Mouse (Mus musculus): ENCODE measurements around the gene Bpifb4.

Bpifb4 gene

DNA sequence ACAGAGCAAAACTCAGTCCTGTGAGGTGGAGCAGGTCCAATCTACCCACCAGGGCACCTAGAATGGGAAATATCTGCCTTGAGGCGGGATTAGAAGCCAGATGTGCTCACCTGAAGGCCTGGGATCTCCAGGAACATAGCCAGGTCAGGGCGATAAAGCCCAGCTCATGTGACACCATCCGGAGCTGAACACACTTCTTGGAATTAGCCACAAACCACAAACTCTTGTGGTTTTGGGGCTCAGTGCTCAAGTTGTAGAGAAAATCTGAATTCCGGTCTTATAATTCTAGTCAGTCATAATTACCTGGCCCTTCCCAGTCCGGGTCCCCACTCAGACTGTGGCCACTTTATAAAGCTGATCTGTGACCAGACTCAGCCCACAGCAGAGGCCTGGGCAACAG, at the start of gene Bpifb4:
TSS of gene Bpifb4 (plus strand) at position 370 of the 400 bp plus-strand sequence.
- in situ Hi-C loops (cut with MboI, MseI), result loop anchor here in 1 of 2 experiments (25.0 kb wide), 1 partner anchor 1776 kb away; no protein-coding TSS in a partner anchor

DNA sequence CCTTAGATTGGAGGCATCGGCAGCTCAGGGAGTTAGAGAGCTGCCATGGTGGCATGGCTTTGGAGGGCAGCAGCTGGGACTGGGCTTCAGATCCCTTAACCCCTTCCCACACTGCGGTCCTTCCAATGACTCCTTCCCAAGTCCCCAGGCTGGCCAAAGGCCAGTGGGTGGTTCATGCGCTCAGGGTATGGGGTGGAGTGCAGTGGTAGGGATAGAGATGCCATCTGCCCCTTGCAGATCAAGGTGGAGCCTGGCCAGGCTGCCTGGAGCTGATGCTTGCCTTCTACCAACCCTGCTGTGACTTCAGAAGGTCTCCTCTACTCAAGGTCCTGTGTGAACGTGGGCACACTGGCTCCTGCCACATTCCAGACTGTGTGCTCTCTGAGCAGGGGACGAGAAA, 38.9 kb upstream of the Bpifb4 start:
- in situ Hi-C loops (cut with MboI, MseI), result no loop called here

DNA sequence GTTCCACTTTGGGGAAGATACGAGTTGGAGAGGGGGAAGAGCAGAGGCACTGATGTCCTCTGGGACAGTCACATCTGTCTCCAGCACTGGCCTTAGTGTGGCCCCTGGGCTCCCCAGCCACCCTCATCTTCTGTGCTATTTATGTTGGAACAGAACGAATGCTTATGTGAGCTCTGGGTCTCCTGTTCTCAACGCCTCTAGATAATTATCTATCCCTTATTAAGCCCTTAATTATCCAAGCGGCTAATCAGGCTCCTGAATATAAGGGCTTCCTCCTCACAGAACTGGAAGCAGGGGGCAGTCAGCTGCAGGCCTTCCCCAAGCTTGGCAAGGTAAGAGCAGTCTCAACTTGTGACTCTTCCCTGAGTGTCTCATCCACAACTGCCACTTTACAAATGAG, 37.9 kb upstream of the Bpifb4 start, which contains the start of gene Bpifb6:
TSS of gene Bpifb6 (plus strand) at position 301 of the 400 bp plus-strand sequence.
- in situ Hi-C loops (cut with MboI, MseI), result no loop called here

DNA sequence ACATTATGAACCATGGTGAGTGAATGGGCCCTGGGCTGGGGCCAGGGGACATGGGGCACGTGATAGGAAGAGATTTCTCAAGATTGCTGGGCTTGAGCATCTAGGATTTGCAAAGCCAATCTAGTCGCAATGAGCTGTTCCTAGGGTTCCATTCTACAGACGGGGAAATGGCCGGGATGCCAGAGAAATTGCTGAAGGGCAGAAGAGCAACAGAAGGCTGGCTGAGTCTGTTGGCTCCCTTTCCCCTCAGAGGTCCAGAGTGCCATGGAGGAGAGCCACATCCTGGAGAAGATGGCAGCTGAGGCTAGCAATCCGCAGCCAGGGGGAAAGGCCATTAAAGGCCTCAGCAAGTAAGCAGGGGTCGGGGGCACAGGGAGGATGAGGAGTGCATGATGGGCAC, 35.3 kb upstream of the Bpifb4 start:
- in situ Hi-C loops (cut with MboI, MseI), result no loop called here

DNA sequence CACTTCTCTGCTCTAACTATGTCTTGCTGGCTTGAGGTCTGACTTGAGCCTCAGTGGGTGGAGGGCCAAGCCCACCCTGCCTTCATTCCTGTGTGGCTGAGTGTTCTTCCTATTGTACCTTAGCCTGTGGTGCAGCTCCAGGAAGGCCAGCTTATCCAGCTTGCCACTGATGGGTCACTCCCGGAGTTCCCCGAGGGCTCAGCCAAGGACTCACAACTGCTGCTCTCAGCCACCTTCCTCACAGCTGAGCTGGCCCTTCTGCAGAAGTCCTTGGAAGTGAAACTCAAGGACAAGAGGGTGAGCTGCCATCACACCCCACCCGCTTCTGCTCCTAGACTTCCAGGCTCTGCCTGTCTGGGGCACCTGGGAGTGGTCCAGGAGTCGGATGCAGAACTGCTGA, 31.4 kb upstream of the Bpifb4 start:
- in situ Hi-C loops (cut with MboI, MseI), result no loop called here

DNA sequence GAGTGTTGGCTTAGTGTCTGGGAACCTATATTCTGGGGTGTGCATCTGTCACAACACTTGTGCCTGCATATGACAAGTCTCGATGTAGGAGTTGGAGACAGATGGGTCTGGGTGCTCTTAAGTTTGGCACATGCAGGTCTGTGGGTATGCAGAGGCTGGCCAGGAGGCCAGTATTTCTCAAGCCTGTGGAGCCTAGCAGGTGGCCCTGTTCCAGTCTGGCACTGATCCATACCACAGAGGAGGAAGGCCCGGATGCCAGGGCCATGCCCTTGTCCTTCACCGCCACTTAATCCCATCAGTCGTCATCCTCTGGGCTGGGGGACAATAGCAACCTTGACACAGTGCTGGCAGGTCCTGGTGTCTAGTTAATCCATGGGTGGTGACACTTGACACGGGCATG, 23.9 kb upstream of the Bpifb4 start:
- in situ Hi-C loops (cut with MboI, MseI), result no loop called here

DNA sequence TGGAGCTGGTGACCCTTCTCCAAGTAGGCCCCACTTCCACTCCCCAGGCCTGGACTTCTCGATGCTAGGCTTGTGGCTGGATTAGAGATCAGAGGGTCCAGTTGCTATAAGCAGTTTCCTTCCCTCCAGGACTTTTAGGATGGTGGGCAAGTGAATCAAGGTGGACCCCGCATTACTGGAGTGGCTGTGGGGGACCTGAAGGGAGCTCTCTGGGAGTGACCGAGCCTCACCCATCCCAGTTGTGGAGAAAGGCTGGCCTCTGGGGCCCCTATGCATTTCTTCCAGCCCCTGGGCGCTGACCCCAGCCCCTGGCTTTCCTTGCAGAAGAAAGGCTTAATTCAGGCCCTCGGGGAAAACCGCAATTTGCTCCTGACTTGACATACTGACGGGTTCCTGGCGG, 20.1 kb upstream of the Bpifb4 start, which contains the start of gene Bpifb3:
TSS of gene Bpifb3 (plus strand) at position 301 of the 400 bp plus-strand sequence.
- in situ Hi-C loops (cut with MboI, MseI), result no loop called here

DNA sequence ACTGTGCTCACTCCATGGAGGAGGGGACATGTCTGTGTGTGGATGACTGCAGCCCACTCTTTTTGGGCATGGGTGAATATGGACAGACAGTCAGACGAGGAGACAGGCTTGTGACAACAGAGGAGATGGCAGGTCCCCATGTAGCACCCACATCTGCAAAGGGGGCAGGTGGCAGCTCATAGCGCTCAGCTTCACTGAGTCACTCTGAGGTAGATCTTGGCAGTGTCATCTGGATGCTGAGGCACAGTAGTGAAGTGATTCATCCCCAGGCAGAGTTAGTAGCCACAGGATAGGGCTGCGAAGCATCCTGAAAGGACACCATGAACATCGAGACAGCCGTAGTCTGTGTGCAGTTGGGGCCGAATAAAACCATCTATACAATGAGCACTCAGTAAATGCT, 16.8 kb upstream of the Bpifb4 start:
- in situ Hi-C loops (cut with MboI, MseI), result loop anchor here in 1 of 2 experiments (10.0 kb wide), 1 partner anchor 226 kb away; the partner anchor contains the start of gene Dnmt3c

- in situ Hi-C loops (cut with MboI, MseI), result loop anchor here (5.0 to 25.0 kb wide), 3 partner anchors 128 to 1768 kb away; partner anchors contain the start of gene Dnmt3c (in 1 of the 2)
Measured at GRCm38 (mm10) chr2:153929871-153930413, 8.1 kb upstream of the Bpifb4 start.

GRCm38 (mm10) chr2:153931125-153931524, 6.9 kb upstream of the Bpifb4 start:
- in situ Hi-C loops (cut with MboI, MseI), result loop anchor here in 1 of 2 experiments (25.0 kb wide), 1 partner anchor 1769 kb away; no protein-coding TSS in a partner anchor

GRCm38 (mm10) chr2:153933311-153933710, 4.7 kb upstream of the Bpifb4 start:
- in situ Hi-C loops (cut with MboI, MseI), result loop anchor here in 1 of 2 experiments (25.0 kb wide), 1 partner anchor 1771 kb away; no protein-coding TSS in a partner anchor

GRCm38 (mm10) chr2:153935348-153935747, 2.7 kb upstream of the Bpifb4 start:
- in situ Hi-C loops (cut with MboI, MseI), result loop anchor here in 1 of 2 experiments (25.0 kb wide), 1 partner anchor 1773 kb away; no protein-coding TSS in a partner anchor

- in situ Hi-C loops (cut with MboI, MseI), result loop anchor here in 1 of 2 experiments (25.0 kb wide), 1 partner anchor 1781 kb away; no protein-coding TSS in a partner anchor
Measured at GRCm38 (mm10) chr2:153943537-153943936, 5.5 kb downstream of the Bpifb4 start.

DNA sequence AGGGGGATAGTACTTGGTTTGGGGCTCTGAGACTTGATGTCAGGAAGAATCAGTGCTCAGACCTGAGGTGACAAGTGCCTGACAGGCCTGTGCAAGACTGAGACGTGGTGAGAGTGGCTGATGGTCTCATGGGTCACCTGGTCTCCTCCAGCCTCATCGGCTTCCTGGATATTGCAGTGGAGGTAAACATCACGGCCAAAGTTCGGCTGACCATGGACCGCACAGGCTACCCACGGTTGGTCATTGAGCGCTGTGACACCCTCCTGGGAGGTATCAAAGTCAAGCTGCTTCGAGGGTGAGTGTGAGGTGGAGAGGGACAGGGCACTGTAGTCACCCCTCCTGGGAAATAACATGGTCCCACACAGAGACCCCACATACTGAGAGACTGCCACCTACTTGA, 6.6 kb downstream of the Bpifb4 start:
- in situ Hi-C loops (cut with MboI, MseI), result loop anchor here in 1 of 2 experiments (25.0 kb wide), 1 partner anchor 1782 kb away; no protein-coding TSS in a partner anchor

DNA sequence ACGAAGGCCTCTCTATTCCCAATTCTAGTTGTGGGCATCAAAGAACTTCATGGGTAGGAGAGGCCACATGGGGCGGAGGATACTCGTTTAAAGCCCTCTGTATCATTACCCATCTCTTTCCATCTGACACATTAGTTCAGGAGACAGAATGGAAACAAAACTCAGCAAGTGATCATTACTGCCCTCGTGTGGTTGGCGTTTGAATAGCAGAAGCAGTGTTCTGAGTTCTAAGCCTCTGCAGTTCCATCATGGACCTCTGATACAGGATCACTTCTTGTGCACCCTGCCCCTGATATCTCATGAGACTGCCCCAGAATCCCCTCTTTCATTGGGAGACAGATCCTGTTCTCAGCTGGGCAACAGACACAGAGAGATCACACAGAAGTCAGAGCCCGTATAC, 14.9 kb downstream of the Bpifb4 start:
- in situ Hi-C loops (cut with MboI, MseI), result loop anchor here in 1 of 2 experiments (10.0 kb wide), 2 partner anchors 1122 to 1148 kb away; partner anchors contain the start of gene Ahcy

- in situ Hi-C loops (cut with MboI, MseI), result loop anchor here in 1 of 2 experiments (10.0 kb wide), 2 partner anchors 1121 to 1149 kb away; partner anchors contain the start of gene Ahcy
Measured at GRCm38 (mm10) chr2:153953836-153954235, 15.8 kb downstream of the Bpifb4 start.

DNA sequence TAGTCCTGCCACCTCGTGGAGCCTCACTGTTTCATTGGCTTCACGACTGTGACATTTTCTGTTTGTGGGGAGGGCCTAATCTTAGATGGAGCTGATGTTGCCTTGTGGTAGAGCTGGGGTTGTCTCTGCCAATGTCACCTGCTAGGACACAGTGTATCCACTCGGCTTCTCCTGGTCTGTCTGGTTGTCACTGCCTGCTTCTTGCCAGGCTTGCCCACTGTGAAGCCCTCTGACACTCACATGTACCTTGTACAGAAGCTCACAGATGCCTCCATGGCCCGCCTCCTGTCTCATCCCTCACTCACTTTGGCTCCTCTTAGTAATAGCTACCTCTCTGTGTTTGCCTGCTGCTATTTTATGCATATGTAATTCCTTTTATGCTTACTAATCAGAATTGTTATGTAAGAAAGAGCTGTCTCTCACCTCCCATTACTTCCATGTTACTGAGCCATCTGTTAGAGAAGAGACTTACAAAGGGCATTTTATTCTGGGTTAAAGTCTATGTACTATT, 24.9 kb downstream of the Bpifb4 start:
- in situ Hi-C loops (cut with MboI, MseI), result no loop called here

DNA sequence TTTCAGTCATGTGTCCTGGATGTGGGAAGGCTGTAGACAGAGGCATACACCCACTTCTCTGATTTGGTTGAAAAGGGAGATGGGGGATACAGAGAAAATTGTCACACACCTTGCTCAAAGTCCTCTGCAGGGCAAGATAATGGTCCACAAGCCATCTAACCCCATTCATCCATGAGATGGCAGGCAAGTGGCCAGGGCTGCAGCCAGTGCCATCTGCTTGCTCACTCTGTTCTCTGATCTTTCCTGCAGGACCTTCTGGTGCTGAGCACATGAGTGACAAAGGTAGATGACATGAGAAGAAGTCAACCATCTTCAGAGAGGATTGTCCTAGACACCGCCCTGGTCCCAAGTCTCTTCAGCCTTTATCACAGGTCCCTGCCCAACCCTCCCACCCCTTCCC, 25.3 kb downstream of the Bpifb4 start:
- in situ Hi-C loops (cut with MboI, MseI), result no loop called here

- in situ Hi-C loops (cut with MboI, MseI), result no loop called here
Measured at GRCm38 (mm10) chr2:153970221-153970620, 32.2 kb downstream of the Bpifb4 start.

DNA sequence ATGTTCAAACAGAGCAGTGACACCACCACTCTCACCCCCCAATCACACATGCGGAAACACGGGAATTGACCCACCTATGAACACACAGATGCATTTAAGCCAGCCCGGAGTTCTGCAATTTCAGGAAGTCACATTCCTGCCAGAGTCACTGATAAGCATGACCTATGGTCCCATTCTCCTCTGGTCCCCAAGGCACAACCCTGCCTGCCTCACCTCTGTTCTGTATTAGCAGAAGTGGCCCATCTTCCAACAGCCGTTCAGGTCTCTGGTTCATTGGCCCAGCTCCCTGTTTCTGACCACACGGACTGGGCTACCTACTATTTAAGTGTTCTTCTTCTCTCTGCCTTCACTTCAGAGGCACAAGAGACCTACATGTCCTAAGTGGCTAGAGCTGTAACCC, 36.6 kb downstream of the Bpifb4 start, which contains the start of gene Bpifa6:
TSS of gene Bpifa6 (plus strand) at position 364 of the 400 bp plus-strand sequence.
- in situ Hi-C loops (cut with MboI, MseI), result no loop called here

DNA sequence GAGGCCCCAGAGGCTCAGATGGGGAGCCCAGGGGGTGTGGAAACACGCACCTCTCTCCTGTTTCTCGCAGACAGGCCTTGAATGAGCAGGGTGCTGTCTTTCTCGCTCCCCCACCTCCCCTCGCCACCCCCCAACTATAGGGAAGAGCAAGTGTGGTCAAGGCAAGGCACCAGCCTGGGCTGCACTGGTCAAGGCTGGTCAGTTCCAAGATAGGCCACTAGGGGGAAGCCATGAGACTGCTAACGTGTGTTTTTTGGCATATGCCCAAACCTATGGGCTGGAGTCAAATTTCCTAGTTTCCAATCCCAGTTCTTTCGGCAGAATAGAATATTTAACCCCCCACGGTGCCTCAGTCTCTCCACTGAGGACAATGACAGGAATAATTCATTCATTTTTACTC, 57.8 kb downstream of the Bpifb4 start:
- in situ Hi-C loops (cut with MboI, MseI), result no loop called here

- in situ Hi-C loops (cut with MboI, MseI), result no loop called here
Measured at GRCm38 (mm10) chr2:154000501-154000900, 62.5 kb downstream of the Bpifb4 start.

- in situ Hi-C loops (cut with MboI, MseI), result no loop called here
Measured at GRCm38 (mm10) chr2:154001056-154001455, 63.0 kb downstream of the Bpifb4 start.
